Mouse (Mus musculus) stomach, postnatal 0 days (tissue): ENCODE results near the gene Cadps2. TPM values are rescaled to one million over a fixed set of nuclear protein-coding genes. Genes with fewer than 3 reads are reported as not detected.

Source experiments
- ATAC-seq: fragments of 200-750 bp; cut with Nextera tagmentation; 2 replicates; pipeline ENCODE4 v1.8.0; 2017; ENCODE audit not compliant: low FRiP score, low TSS enrichment
- DNase-seq: peaks from one replicate; pipeline ENCODE4 v3.0.0-alpha.2; 2016; ENCODE audit warnings: low spot score
- H3K27ac ChIP-seq: fragments of 300-500 bp; sonication (generic); replicated peaks from 2 replicates; pipeline ENCODE4 v1.5.1; 2014; ENCODE audit warnings: mild to moderate bottlenecking, control low read depth
- H3K27me3 ChIP-seq: fragments of 300-500 bp; sonication (generic); 2 replicates; pipeline ENCODE4 v1.6.1; 2014; ENCODE audit warnings: low read length; ENCODE audit not compliant: control insufficient read depth, insufficient read depth
- H3K36me3 ChIP-seq: fragments of 300-500 bp; sonication (generic); 2 replicates; pipeline ENCODE4 v1.6.1; 2014; ENCODE audit warnings: low read length, mixed read lengths; ENCODE audit not compliant: control insufficient read depth, insufficient read depth
- H3K4me1 ChIP-seq: fragments of 300-500 bp; sonication (generic); replicated peaks from 2 replicates; pipeline ENCODE4 v1.6.1; 2014; ENCODE audit warnings: antibody characterized with exemption; ENCODE audit not compliant: control insufficient read depth, insufficient read depth
- H3K4me2 ChIP-seq: fragments of 300-500 bp; sonication (generic); replicated peaks from 2 replicates; pipeline ENCODE4 v1.6.1; 2014; ENCODE audit warnings: low read depth, mild to moderate bottlenecking, control low read depth, moderate library complexity
- H3K4me3 ChIP-seq: fragments of 300-500 bp; sonication (generic); 2 replicates; pipeline ENCODE4 v1.5.1; 2014; ENCODE audit warnings: low read depth, low read length, control low read depth
- H3K9ac ChIP-seq: fragments of 300-500 bp; sonication (generic); 2 replicates; pipeline ENCODE4 v1.6.1; 2014; ENCODE audit warnings: mild to moderate bottlenecking, low read length, control low read depth, mixed read lengths
- H3K9me3 ChIP-seq: fragments of 300-500 bp; sonication (generic); 2 replicates; pipeline ENCODE4 v1.6.1; 2016; ENCODE audit warnings: low read length; ENCODE audit not compliant: control insufficient read depth
- CTCF ChIP-seq: IDR thresholded peaks from 2 replicates; pipeline ENCODE4 v1.5.1; 2016; ENCODE audit warnings: antibody characterized with exemption, low read depth, mild to moderate bottlenecking, moderate library complexity
- EP300 ChIP-seq: optimal IDR thresholded peaks from 2 replicates; pipeline ENCODE3; 2016; ENCODE audit warnings: antibody characterized with exemption
- WGBS: fragments of 180-500 bp; shearing (Covaris S2); extraction: QIAGEN DNeasy Blood & Tissue Kit; methylation state at CpG from one replicate; pipeline ENCODE4 v1.1.7; 2014; 5-methylcytosine and 5-hydroxymethylcytosine counted together
- polyA plus RNA-seq: library from polyadenylated mRNA; unstranded; fragments of >200 nt; fragmentation: Nextera tagmentation; extraction: Ambion mirVana; gene quantifications from 2 replicates; pipeline ENCODE4 v1.2.1, GENCODE M21; 2015

Gene Cadps2
- polyA plus RNA-seq, 1 experiment from 2014 or later = 4.8 TPM

- no peaks in the 10 kb centered on the region for H3K4me1 ChIP-seq
- no peak overlapping the region for H3K4me3 ChIP-seq
- H3K27ac ChIP-seq = no peak overlapping the region
- ATAC-seq = no peak
- H3K9ac ChIP-seq = no peak overlapping the region
- H3K36me3 ChIP-seq = no peaks in the 10 kb centered on the region
- DNase-seq = no peak
- H3K4me2 ChIP-seq = no peak overlapping the region
- 87% methylated on average over 2 of the region's 2 CpGs for WGBS
- no peaks in the 10 kb centered on the region for H3K27me3 ChIP-seq
- no peak for TF ChIP-seq CTCF
- TF ChIP-seq EP300 = no peak
- H3K9me3 ChIP-seq = no peaks in the 10 kb centered on the region
Observed at GRCm38 (mm10) chr6:23720401-23720800, 118.8 kb downstream of the Cadps2 start.

DNA sequence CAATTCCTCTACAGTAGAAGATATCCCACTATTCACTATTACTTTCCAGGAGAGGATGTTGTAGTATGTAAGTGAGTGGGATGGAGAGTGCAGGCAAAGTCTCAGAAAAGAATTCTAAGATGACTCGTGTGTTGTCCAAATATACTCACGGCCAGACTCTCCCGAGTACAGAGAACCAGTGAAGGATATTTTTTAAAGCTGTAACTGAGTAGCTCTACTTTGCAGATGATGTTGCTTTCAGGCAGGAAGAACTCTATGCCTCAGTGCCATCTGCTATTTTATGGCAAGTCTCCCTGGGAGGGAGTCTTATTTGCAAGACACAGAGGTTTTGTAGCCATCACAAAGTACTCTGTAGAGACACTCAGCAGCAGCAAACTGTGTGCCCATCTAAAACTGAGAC lies 131.7 kb downstream of the Cadps2 start:
- H3K4me1 ChIP-seq = no peaks in the 10 kb centered on the region
- no peak overlapping the region for H3K27ac ChIP-seq
- TF ChIP-seq EP300 = no peak
- TF ChIP-seq CTCF = no peak
- no peak overlapping the region for H3K4me2 ChIP-seq
- H3K27me3 ChIP-seq = no peaks in the 10 kb centered on the region
- H3K4me3 ChIP-seq = no peak overlapping the region
- H3K9me3 ChIP-seq = no peaks in the 10 kb centered on the region
- no peak for ATAC-seq
- H3K36me3 ChIP-seq = no peaks in the 10 kb centered on the region
- H3K9ac ChIP-seq = no peak overlapping the region
- DNase-seq = no peak
- WGBS = 56% methylated on average over 3 of the region's 3 CpGs

GRCm38 (mm10) chr6:23700879-23701278 lies 138.3 kb downstream of the Cadps2 start:
- Histone ChIP-seq H3K9ac (no peak overlapping the region), H3K27me3 (no peaks in the 10 kb centered on the region), H3K27ac (no peak overlapping the region), H3K9me3 (no peaks in the 10 kb centered on the region), H3K4me3 (no peak overlapping the region), H3K36me3 (no peaks in the 10 kb centered on the region), H3K4me1 (no peaks in the 10 kb centered on the region), H3K4me2 (no peak overlapping the region)
- 44% methylated on average over 3 of the region's 3 CpGs for WGBS
- ATAC-seq = no peak
- no peak for DNase-seq
- TF ChIP-seq CTCF (no peak), EP300 (no peak)

DNA sequence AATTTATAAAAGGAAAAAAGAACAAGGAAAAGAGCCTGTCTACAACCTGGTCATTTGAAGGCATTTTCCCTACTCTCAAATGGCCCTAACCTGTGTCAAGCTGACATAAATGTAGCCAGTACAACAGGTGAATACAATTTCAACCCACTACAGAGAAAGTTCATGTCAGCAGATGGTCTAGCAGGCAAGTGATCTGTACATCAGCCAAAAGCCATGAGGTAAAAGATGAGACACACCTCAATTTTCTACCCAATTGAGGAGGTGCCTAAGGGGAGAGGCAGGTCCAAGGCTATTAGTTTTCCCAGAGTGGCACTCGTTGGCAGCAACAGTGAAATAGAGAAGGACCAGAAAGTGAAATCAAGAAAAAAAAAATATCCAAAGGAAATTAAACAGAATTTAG lies 161.0 kb downstream of the Cadps2 start:
- TF ChIP-seq CTCF = no peak
- TF ChIP-seq EP300 = no peak
- ATAC-seq = no peak
- H3K27ac ChIP-seq = no peak overlapping the region
- H3K4me1 ChIP-seq = no peaks in the 10 kb centered on the region
- DNase-seq = no peak
- H3K36me3 ChIP-seq = no peaks in the 10 kb centered on the region
- H3K9ac ChIP-seq = no peak overlapping the region
- no peak overlapping the region for H3K4me3 ChIP-seq
- no peaks in the 10 kb centered on the region for H3K27me3 ChIP-seq
- H3K9me3 ChIP-seq = no peaks in the 10 kb centered on the region
- no peak overlapping the region for H3K4me2 ChIP-seq
- 59% methylated on average over 1 of the region's 1 CpGs for WGBS

- TF ChIP-seq CTCF = no peak
- no peak for TF ChIP-seq EP300
- DNase-seq (no peak), ATAC-seq (no peak)
- WGBS = 80% methylated on average over 2 of the region's 2 CpGs
- H3K4me1 ChIP-seq = no peaks in the 10 kb centered on the region
- no peak within 1 kb of the TSS for H3K27ac ChIP-seq
- H3K9me3 ChIP-seq = no peaks in the 10 kb centered on the region
- no peak within 1 kb of the TSS for H3K9ac ChIP-seq
- H3K4me2 ChIP-seq = no peak within 1 kb of the TSS
- H3K36me3 ChIP-seq = no peaks in the 10 kb centered on the region
- no peak within 1 kb of the TSS for H3K4me3 ChIP-seq
- no peaks in the 10 kb centered on the region for H3K27me3 ChIP-seq
Observed at GRCm38 (mm10) chr6:23655036-23655435, 184.2 kb downstream of the Cadps2 start, which contains the start of gene Rnf148. Gene Rnf148, minus strand, starts transcription at chr6:23655136.

DNA sequence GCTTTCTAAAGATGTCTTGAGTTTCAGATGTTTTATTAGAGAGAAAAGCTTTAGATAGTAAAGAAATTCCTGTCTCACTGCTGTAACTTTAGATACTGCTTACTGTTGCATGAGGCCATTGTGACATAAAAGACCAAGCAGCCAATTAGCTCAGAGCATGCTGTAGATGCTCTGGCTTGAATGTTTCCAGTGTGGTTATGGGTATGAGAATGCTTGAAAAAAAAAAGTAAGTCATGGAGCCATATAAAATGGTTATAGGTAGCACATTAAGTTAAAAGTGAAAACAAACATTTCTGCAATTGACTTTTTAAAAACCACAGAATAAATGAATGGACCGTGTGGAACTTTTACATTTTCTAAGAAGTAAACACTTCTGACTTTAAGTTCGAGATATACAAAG lies 189.0 kb downstream of the Cadps2 start, which contains the start of gene Rnf133:
Rnf133 (minus strand) TSS at position 101 of the 400 bp plus-strand sequence.
- H3K36me3 ChIP-seq = no peaks in the 10 kb centered on the region
- no peaks in the 10 kb centered on the region for H3K27me3 ChIP-seq
- ATAC-seq (no peak), DNase-seq (no peak)
- no peak within 1 kb of the TSS for H3K9ac ChIP-seq
- no peaks in the 10 kb centered on the region; the same call in 1 of the 2 replicates for H3K4me1 ChIP-seq
- no peak within 1 kb of the TSS for H3K4me3 ChIP-seq
- TF ChIP-seq EP300 (no peak), CTCF (no peak)
- no peak within 1 kb of the TSS for H3K27ac ChIP-seq
- no peak within 1 kb of the TSS for H3K4me2 ChIP-seq
- WGBS = 56% methylated on average over 2 of the region's 2 CpGs
- no peaks in the 10 kb centered on the region for H3K9me3 ChIP-seq
